Mouse (Mus musculus) heart, adult 2 months (tissue): ENCODE data around the gene Il21r. TPM values are rescaled to one million over a fixed set of nuclear protein-coding genes. Genes with fewer than 3 reads are reported as not detected.
A peak's percentile ranks its signal among the peaks of the same experiment; 100 is the strongest.

ENCODE experiments used
- DNase-seq, 2 experiments: peaks; one replicate each; pipeline ENCODE4 v3.0.0; 2021
- H3K27ac ChIP-seq: fragments of 200-600 bp; 2 replicates; pipeline ENCODE4 v1.8.1; 2022
- H3K27me3 ChIP-seq: fragments of 200-500 bp; 2 replicates; pipeline ENCODE4 v1.6.1; 2012; ENCODE audit warnings: mild to moderate bottlenecking, low read length, inconsistent platforms, mixed read lengths; ENCODE audit not compliant: control insufficient read depth, insufficient read depth
- H3K36me3 ChIP-seq: fragments of 200-500 bp; 2 replicates; pipeline ENCODE4 v1.6.1; 2012; ENCODE audit warnings: low read length, inconsistent platforms; ENCODE audit not compliant: control insufficient read depth, insufficient read depth
- H3K4me1 ChIP-seq: fragments of 200-500 bp; 2 replicates; pipeline ENCODE4 v1.6.1; 2011; ENCODE audit warnings: low read length; ENCODE audit not compliant: control insufficient read depth, insufficient read depth
- H3K4me3 ChIP-seq: fragments of 200-600 bp; 2 replicates; pipeline ENCODE4 v1.8.1; 2022
- H3K79me2 ChIP-seq: fragments of 200-500 bp; replicated peaks from 2 replicates; pipeline ENCODE4 v1.6.1; 2012; ENCODE audit warnings: mild to moderate bottlenecking, inconsistent platforms, low read length, moderate library complexity, mixed read lengths; ENCODE audit not compliant: control insufficient read depth, insufficient read depth
- H3K9ac ChIP-seq: fragments of 200-500 bp; 2 replicates; pipeline ENCODE4 v1.6.1; 2012; ENCODE audit warnings: low read depth, mild to moderate bottlenecking, control low read depth, inconsistent platforms, low read length, mixed read lengths
- CTCF ChIP-seq: fragments of 200-600 bp; IDR thresholded peaks from 2 replicates; pipeline ENCODE4 v1.8.1; 2022; ENCODE audit warnings: antibody characterized with exemption, mild to moderate bottlenecking, moderate library complexity
- EP300 ChIP-seq: fragments of 200-500 bp; IDR thresholded peaks from 2 replicates; pipeline ENCODE4 v1.6.1; 2011; ENCODE audit warnings: low read depth, low read length, control low read depth; ENCODE audit not compliant: insufficient read depth
- POLR2A ChIP-seq: fragments of 200-500 bp; IDR thresholded peaks from 2 replicates; pipeline ENCODE4 v1.6.1; 2011; ENCODE audit warnings: mild to moderate bottlenecking, low read depth, low read length, control low read depth; ENCODE audit not compliant: insufficient read depth
- WGBS: fragments of 180-500 bp; shearing (Covaris S2); methylation state at CpG from one replicate; pipeline ENCODE4 v1.1.7; 2018; 5-methylcytosine and 5-hydroxymethylcytosine counted together
- intact Hi-C: fragments of 180-260 bp; cut with DNase I; formaldehyde crosslinking; loops from one replicate; pipeline ENCODE4 v1.15.1; 2025
- polyA plus RNA-seq: library from polyadenylated mRNA; depleted of rRNA; stranded (reverse); fragments of >200 nt; gene quantifications from 2 replicates; pipeline ENCODE4 v1.2.3, GENCODE M21; 2012; rRNA removed
- total RNA-seq, 2 experiments: library from RNA; stranded (reverse); gene quantifications; 2 replicates each; pipeline ENCODE4 v1.2.3; 2021

The Il21r gene
- total and polyA plus RNA-seq, 3 experiments: 0.48 to 2.3 (median 0.60) TPM

DNA sequence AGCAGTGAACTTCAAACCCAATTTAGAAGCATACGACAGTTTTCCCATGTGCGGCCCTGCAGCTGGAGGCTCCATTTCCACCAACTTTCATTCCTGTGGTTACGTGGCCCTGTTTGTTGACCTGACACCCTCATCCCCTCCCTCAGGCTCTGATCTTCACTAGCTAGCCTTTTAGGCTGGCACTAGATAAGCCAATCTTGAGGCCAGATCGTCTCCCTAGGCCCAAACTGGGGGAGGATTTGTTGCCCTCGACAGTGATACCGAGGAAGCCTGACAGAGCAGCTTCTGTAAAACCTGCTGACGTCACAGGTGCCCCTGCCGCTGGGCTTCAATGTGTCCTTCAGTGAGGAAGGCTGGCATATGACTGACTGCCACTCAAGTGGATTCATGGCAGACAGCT lies 68.2 kb downstream of the Il21r start:
- Histone ChIP-seq H3K36me3 (no peaks in the 10 kb centered on the region), H3K27ac (no peak overlapping the region), H3K9ac (no peak overlapping the region), H3K4me3 (no peak overlapping the region), H3K4me1 (no peaks in the 10 kb centered on the region), H3K27me3 (no peaks in the 10 kb centered on the region), H3K79me2 (no peaks in the 10 kb centered on the region)
- WGBS: 90% methylated on average over 8 of the region's 8 CpGs
- TF ChIP-seq POLR2A: no peak
- no peak for TF ChIP-seq CTCF
- no peak for TF ChIP-seq EP300
- intact Hi-C loops: no loop called here
- DNase-seq: no peak

DNA sequence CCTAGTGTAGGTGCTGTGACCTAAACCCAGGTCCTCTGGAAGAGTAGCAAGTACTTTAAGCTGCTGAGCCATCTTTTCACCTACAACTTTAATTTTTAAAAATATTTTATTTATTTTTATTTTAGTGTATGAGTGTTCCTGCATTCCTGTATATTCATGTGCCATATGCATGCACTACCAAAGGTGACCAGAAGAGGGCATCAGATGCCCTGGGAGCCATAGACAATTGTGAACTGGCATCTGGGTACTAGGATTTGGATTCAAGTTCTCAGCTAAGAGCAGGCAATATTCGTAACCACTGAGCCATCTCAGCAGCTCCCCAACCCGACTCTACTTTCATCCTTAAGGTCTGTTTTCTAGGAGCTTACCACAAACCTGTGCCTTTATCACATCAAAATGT lies 71.7 kb downstream of the Il21r start:
- H3K4me3 ChIP-seq: no peak overlapping the region
- peak; percentile 96; the same call in 1 of the 2 replicates for TF ChIP-seq CTCF
- no peak for TF ChIP-seq EP300
- TF ChIP-seq POLR2A: no peak
- H3K9ac ChIP-seq: no peak overlapping the region
- WGBS: 77% methylated on average over 2 of the region's 2 CpGs
- H3K27me3 ChIP-seq: no peaks in the 10 kb centered on the region
- intact Hi-C loops: loop anchor here (5.0 kb wide), 1 partner anchor 412 kb away; no protein-coding TSS in a partner anchor
- no peaks in the 10 kb centered on the region for H3K4me1 ChIP-seq
- peak; percentile 27 to 53 for DNase-seq
- H3K27ac ChIP-seq: no peak overlapping the region
- H3K79me2 ChIP-seq: no peaks in the 10 kb centered on the region
- H3K36me3 ChIP-seq: no peaks in the 10 kb centered on the region

DNA sequence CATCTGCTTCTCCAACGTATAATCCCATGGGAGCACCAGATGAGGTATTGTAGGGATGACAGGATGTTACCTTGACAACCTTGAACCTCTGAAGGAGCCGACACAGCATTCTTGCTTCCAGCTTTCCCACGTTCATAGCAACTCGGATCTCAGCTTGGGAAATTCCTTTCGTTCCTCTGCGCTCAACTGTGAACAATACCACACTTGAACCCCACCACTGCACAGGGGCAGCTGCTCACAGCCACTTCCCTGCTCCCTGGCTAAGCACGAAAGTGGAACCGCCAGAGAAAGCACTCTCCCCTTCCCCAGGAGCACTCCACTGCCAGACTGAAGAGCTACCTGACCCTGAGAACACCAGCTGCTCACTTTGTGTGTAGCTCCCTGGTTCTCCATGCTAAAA lies 75.5 kb downstream of the Il21r start:
- Histone ChIP-seq H3K4me3 (no peak overlapping the region), H3K27me3 (no peaks in the 10 kb centered on the region), H3K27ac (no peak overlapping the region), H3K4me1 (no peaks in the 10 kb centered on the region), H3K79me2 (no peaks in the 10 kb centered on the region), H3K36me3 (no peaks in the 10 kb centered on the region), H3K9ac (no peak overlapping the region)
- 90% methylated on average over 8 of the region's 8 CpGs for WGBS
- intact Hi-C loops: loop anchor here (5.0 kb wide), 1 partner anchor 409 kb away; no protein-coding TSS in a partner anchor
- TF ChIP-seq EP300 (no peak), POLR2A (no peak), CTCF (no peak)
- DNase-seq: no peak

DNA sequence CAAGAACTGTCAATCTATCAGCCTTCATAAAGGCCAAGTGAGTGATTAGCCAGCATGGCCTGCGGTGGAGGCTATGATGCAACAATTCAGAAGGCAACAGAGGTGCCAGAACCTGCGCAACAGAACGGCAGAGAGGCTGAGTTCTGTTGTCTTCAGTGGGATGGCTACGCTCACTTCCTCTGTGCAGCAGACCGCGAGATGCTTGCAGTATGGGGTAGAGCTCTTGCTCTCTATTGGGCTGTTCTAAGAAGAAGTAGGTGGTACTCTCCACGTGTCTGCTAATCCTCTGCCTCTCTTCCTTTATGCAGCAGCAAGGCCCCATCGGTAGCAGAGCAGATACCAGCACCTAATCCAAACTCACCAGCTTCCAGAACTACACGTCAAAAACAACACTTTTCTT lies 76.7 kb downstream of the Il21r start:
- Histone ChIP-seq H3K27ac (no peak overlapping the region), H3K36me3 (peaks cover 2% of the 10 kb centered on the region), H3K9ac (no peak overlapping the region), H3K79me2 (no peaks in the 10 kb centered on the region), H3K4me3 (no peak overlapping the region), H3K27me3 (no peaks in the 10 kb centered on the region), H3K4me1 (0 out of 2 replicates have a peak, but pooled peaks cover 2% of the 10 kb centered on the region)
- TF ChIP-seq CTCF: no peak
- TF ChIP-seq POLR2A: no peak
- no peak for TF ChIP-seq EP300
- WGBS: 82% methylated on average over 9 of the region's 9 CpGs
- intact Hi-C loops: loop anchor here (5.0 kb wide), 1 partner anchor 407 kb away; no protein-coding TSS in a partner anchor
- DNase-seq: no peak

Other genes starting within 250 kb of the Il21r start
- 1 to 10 TPM; 3.0 to 4.4 TPM for gene Kdm8, start 158.8 kb upstream of the Il21r start, total RNA-seq
- 4.6 and 5.2 TPM in 2 replicates for gene Kdm8, start 158.8 kb upstream of the Il21r start, polyA plus RNA-seq
- 10 to 100 TPM; 25.6 to 33.1 TPM for gene Nsmce1, start 111.8 kb upstream of the Il21r start, total RNA-seq
- gene Nsmce1, start 111.8 kb upstream of the Il21r start, polyA plus RNA-seq: 41.9 and 66.5 TPM in 2 replicates
- 10 to 100 TPM; 13.2 to 20.1 TPM for gene Il4ra, start 51.3 kb upstream of the Il21r start, total RNA-seq
- gene Il4ra, start 51.3 kb upstream of the Il21r start, polyA plus RNA-seq: 14.3 and 19.1 TPM in 2 replicates
- 10 to 100 TPM; 46.3 to 47.9 TPM for gene Gtf3c1, start 104.4 kb downstream of the Il21r start, total RNA-seq
- gene Gtf3c1, start 104.4 kb downstream of the Il21r start, polyA plus RNA-seq: 30.2 and 36.4 TPM in 2 replicates
- gene D430042O09Rik, start 104.5 kb downstream of the Il21r start, total RNA-seq: 10 to 100 TPM in 1 of 2 experiments, 1 to 10 TPM in 1; 9.3 to 11.5 TPM
- 8.2 and 10.4 TPM in 2 replicates for gene D430042O09Rik, start 104.5 kb downstream of the Il21r start, polyA plus RNA-seq